Mouse (Mus musculus) embryonic fibroblast, embryonic 13.5 days (primary cell): ENCODE data around the gene Umodl1. TPM values are rescaled to one million over a fixed set of nuclear protein-coding genes. Genes with fewer than 3 reads are reported as not detected.

Experiments
- H3K27ac ChIP-seq: 2 replicates; pipeline ENCODE4 v1.5.1; 2012; ENCODE audit warnings: low read length, control low read depth, inconsistent platforms; ENCODE audit not compliant: insufficient read depth
- H3K4me1 ChIP-seq: 2 replicates; pipeline ENCODE4 v1.6.1; 2011; ENCODE audit warnings: low read length; ENCODE audit not compliant: control insufficient read depth, insufficient read depth
- H3K4me3 ChIP-seq: 2 replicates; pipeline ENCODE4 v1.5.1; 2011; ENCODE audit warnings: mild to moderate bottlenecking, control low read depth, low read length; ENCODE audit not compliant: insufficient read depth
- CTCF ChIP-seq: IDR thresholded peaks from 2 replicates; pipeline ENCODE4 v1.5.1; 2011; ENCODE audit warnings: mild to moderate bottlenecking, control low read depth, low read length, moderate library complexity, borderline replicate concordance; ENCODE audit not compliant: insufficient read depth
- POLR2A ChIP-seq: IDR thresholded peaks from 2 replicates; pipeline ENCODE4 v1.6.1; 2011; ENCODE audit warnings: low read depth, mild to moderate bottlenecking, control low read depth, low read length, moderate library complexity
- polyA plus RNA-seq: library from polyadenylated mRNA; stranded (reverse); fragments of >200 nt; gene quantifications from 2 replicates; pipeline ENCODE4 v1.2.4, GENCODE M21; 2011; ENCODE audit warnings: low read depth; ENCODE audit not compliant: missing spikeins, insufficient read length

Gene Umodl1
- polyA plus RNA-seq, 1 experiment, result not detected

- H3K4me1 ChIP-seq, result no peaks in the 10 kb centered on the region
- TF ChIP-seq POLR2A, result no peak
- TF ChIP-seq CTCF, result no peak
- no peak overlapping the region for H3K4me3 ChIP-seq
- H3K27ac ChIP-seq, result no peak overlapping the region
Measured at GRCm38 (mm10) chr17:31034165-31034564, 79.7 kb downstream of the Umodl1 start.

- Histone ChIP-seq H3K4me1 (no peaks in the 10 kb centered on the region), H3K4me3 (no peak overlapping the region), H3K27ac (no peak overlapping the region)
- no peak for TF ChIP-seq CTCF
- no peak for TF ChIP-seq POLR2A
Measured at GRCm38 (mm10) chr17:31034674-31035356, 80.4 kb downstream of the Umodl1 start.

- H3K4me1 ChIP-seq, result no peaks in the 10 kb centered on the region
- TF ChIP-seq POLR2A (no peak), CTCF (no peak)
Measured at GRCm38 (mm10) chr17:31036168-31036876, 81.9 kb downstream of the Umodl1 start.

GRCm38 (mm10) chr17:31037331-31037730 is 82.9 kb downstream of the Umodl1 start:
- no peaks in the 10 kb centered on the region for H3K4me1 ChIP-seq
- no peak overlapping the region for H3K27ac ChIP-seq
- no peak overlapping the region for H3K4me3 ChIP-seq
- no peak for TF ChIP-seq CTCF
- no peak for TF ChIP-seq POLR2A

More at GRCm38 (mm10) chr17:31036168-31036876, 81.9 kb downstream of the Umodl1 start:
- Histone ChIP-seq H3K27ac (no peak overlapping the region), H3K4me3 (no peak overlapping the region)

- TF ChIP-seq POLR2A (no peak), CTCF (no peak)
- no peaks in the 10 kb centered on the region for H3K4me1 ChIP-seq
- no peak overlapping the region for H3K4me3 ChIP-seq
- no peak overlapping the region for H3K27ac ChIP-seq
Measured at GRCm38 (mm10) chr17:31038381-31038780, 83.9 kb downstream of the Umodl1 start.

GRCm38 (mm10) chr17:31039626-31040025 is 85.2 kb downstream of the Umodl1 start:
- Histone ChIP-seq H3K27ac (no peak overlapping the region), H3K4me1 (no peaks in the 10 kb centered on the region), H3K4me3 (no peak overlapping the region)
- TF ChIP-seq POLR2A (no peak), CTCF (no peak)

GRCm38 (mm10) chr17:31040421-31040820 is 86.0 kb downstream of the Umodl1 start:
- TF ChIP-seq CTCF (no peak), POLR2A (no peak)
- H3K4me3 ChIP-seq, result no peak overlapping the region
- no peak overlapping the region for H3K27ac ChIP-seq
- H3K4me1 ChIP-seq, result no peaks in the 10 kb centered on the region

GRCm38 (mm10) chr17:31042751-31043150 is 88.3 kb downstream of the Umodl1 start:
- no peaks in the 10 kb centered on the region for H3K4me1 ChIP-seq
- H3K27ac ChIP-seq, result no peak overlapping the region
- H3K4me3 ChIP-seq, result no peak overlapping the region
- TF ChIP-seq CTCF, result no peak
- no peak for TF ChIP-seq POLR2A

GRCm38 (mm10) chr17:31057151-31057890 is 102.9 kb downstream of the Umodl1 start, which contains the start of gene Abcg1:
TSS of gene Abcg1 (plus strand) at chr17:31057675.
- peaks cover 6% of the 10 kb centered on the region; the same call in 1 of the 2 replicates for H3K4me1 ChIP-seq
- TF ChIP-seq POLR2A (no peak), CTCF (no peak)
- peak within 1 kb of the TSS; percentile 42 for H3K4me3 ChIP-seq
- no peak within 1 kb of the TSS for H3K27ac ChIP-seq
